Mouse (Mus musculus): ENCODE data around the gene Kmt5b. TPM values are rescaled to one million over a fixed set of nuclear protein-coding genes. Genes with fewer than 3 reads are reported as not detected.

The Kmt5b gene
- polyA plus RNA-seq, 1 experiment from 2014 or later = 34.3 TPM

DNA sequence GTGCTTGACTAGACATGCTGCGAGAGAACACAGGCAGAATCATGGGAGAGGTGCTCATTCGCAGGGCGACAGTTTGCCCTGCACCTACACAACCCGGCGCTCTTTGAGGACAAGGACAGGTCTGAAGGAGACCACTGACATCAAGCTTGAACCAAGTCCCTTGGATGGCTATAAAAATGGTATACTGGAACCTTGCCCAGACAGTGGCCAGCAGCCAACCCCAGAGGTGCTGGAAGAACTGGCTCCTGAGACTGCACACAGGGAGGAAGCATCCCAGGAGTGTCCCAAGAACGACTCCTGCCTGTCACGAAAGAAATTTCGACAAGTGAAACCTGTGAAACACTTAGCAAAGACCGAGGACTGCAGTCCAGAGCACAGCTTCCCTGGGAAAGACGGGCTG, 47.2 kb downstream of the Kmt5b start:
- 83% methylated on average over 10 of the region's 10 CpGs for WGBS
- DNase-seq = peak; percentile 12
- no peak for TF ChIP-seq CTCF (IDR thresholded peaks at IDR 0.05; ENCODE audit: low read depth)
- ATAC-seq (ENCODE audit: insufficient read depth) = no peak
- Histone ChIP-seq H3K4me2 (no peak overlapping the region), H3K27ac (ENCODE audit: low read depth) (no peak overlapping the region), H3K9ac (no peak overlapping the region), H3K4me1 (ENCODE audit: insufficient read depth) (no peaks in the 10 kb centered on the region), H3K4me3 (ENCODE audit: low read depth, low read length) (no peak overlapping the region), H3K36me3 (ENCODE audit: insufficient read depth) (peaks cover 56% of the 10 kb centered on the region), H3K27me3 (ENCODE audit: insufficient read depth, low read length) (no peaks in the 10 kb centered on the region), H3K9me3 (ENCODE audit: low read depth, low read length) (no peaks in the 10 kb centered on the region)

DNA sequence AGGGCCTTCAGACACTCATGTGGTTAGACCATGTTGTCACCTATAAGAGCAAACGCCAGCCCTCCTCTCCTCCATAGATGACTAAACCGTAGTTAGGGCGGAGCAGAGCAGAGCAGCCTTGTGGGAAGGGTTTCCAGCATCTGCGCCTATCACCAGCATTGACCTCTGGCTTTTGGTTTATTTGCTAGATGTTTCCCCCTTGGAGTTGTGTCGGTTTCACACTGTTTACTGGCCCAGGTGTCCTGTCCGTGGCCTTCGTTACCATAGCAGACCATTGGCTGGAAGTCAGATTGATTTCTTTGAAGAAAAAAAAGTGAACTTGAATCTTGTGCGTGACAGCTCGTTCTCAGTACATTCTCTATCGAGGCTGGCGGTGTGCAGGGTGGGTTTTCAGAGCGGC, 48.6 kb downstream of the Kmt5b start:
- WGBS = 74% methylated on average over 12 of the region's 12 CpGs
- no peak overlapping the region for H3K4me3 ChIP-seq (ENCODE audit: low read depth, low read length)
- no peak overlapping the region for H3K4me2 ChIP-seq
- H3K4me1 ChIP-seq (ENCODE audit: insufficient read depth) = no peaks in the 10 kb centered on the region; the same call in 1 of the 2 replicates
- H3K9ac ChIP-seq = no peak overlapping the region
- no peak for TF ChIP-seq CTCF (IDR thresholded peaks at IDR 0.05; ENCODE audit: low read depth)
- peaks cover 43% of the 10 kb centered on the region for H3K36me3 ChIP-seq (ENCODE audit: insufficient read depth)
- H3K27me3 ChIP-seq (ENCODE audit: insufficient read depth, low read length) = no peaks in the 10 kb centered on the region
- no peak for DNase-seq
- no peak overlapping the region for H3K27ac ChIP-seq (ENCODE audit: low read depth)
- H3K9me3 ChIP-seq (ENCODE audit: low read depth, low read length) = no peaks in the 10 kb centered on the region
- no peak for ATAC-seq (ENCODE audit: insufficient read depth)

DNA sequence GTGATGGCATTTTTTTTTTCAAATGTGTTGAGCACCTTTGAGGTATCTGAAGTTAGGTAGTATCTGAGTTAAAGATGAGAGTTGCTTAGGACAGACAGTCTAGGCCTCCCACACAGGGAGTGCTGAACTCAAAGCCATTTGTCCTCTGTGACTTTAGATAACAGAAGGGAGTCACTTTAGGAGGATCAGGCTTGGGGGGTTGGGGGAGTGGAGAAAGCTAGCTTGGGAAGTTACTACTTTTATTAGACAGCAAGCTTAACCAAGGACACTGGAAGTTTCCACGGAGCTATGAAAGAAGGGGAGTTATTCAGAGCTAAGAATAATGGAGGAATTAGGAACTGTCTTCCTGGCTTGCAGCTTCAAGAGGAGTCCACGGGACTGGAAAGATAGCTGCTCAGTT, 51.9 kb downstream of the Kmt5b start:
- DNase-seq (no peak), ATAC-seq (ENCODE audit: insufficient read depth) (no peak)
- no peak overlapping the region for H3K27ac ChIP-seq (ENCODE audit: low read depth)
- H3K4me3 ChIP-seq (ENCODE audit: low read depth, low read length) = no peak overlapping the region
- WGBS = 56% methylated on average over 2 of the region's 2 CpGs
- no peaks in the 10 kb centered on the region for H3K9me3 ChIP-seq (ENCODE audit: low read depth, low read length)
- no peak overlapping the region for H3K4me2 ChIP-seq
- peaks cover 25% of the 10 kb centered on the region for H3K36me3 ChIP-seq (ENCODE audit: insufficient read depth)
- H3K27me3 ChIP-seq (ENCODE audit: insufficient read depth, low read length) = no peaks in the 10 kb centered on the region
- H3K9ac ChIP-seq = no peak overlapping the region
- no peak for TF ChIP-seq CTCF (IDR thresholded peaks at IDR 0.05; ENCODE audit: low read depth)
- no peaks in the 10 kb centered on the region; the same call in 1 of the 2 replicates for H3K4me1 ChIP-seq (ENCODE audit: insufficient read depth)

DNA sequence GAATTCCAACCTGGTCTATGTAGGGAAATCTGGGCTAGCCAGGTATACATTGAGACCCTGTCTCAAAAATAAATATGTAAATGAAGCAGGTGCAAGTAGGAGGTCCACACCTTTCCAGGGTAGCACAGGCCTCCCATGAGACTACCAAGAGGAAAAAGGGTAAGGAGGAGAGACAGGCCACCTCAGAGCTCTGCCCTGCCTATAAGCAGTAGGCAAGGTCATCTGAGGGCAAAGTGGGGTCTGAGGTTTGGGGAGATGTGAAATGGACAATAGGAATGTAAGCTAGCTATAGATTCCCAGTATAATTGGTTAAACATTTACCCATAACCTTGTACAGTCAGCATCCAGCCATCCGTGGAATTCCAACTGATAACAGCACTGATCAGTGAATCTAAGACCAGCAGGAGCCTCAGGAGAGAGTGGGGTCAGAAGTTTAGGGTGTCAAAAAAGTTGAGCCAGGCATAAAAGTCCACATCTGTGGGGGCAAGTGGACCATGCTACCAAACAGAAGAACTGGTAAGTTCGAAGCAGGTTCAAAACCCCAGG, 52.8 kb downstream of the Kmt5b start:
- WGBS = 62% methylated on average over 2 of the region's 2 CpGs
- TF ChIP-seq CTCF (IDR thresholded peaks at IDR 0.05; ENCODE audit: low read depth) = no peak
- Histone ChIP-seq H3K4me1 (ENCODE audit: insufficient read depth) (no peaks in the 10 kb centered on the region; the same call in 1 of the 2 replicates), H3K27ac (ENCODE audit: low read depth) (no peak overlapping the region), H3K4me2 (no peak overlapping the region), H3K4me3 (ENCODE audit: low read depth, low read length) (no peak overlapping the region), H3K9me3 (ENCODE audit: low read depth, low read length) (no peaks in the 10 kb centered on the region), H3K36me3 (ENCODE audit: insufficient read depth) (peaks cover 16% of the 10 kb centered on the region), H3K27me3 (ENCODE audit: insufficient read depth, low read length) (no peaks in the 10 kb centered on the region), H3K9ac (no peak overlapping the region)
- ATAC-seq (ENCODE audit: insufficient read depth) (no peak), DNase-seq (no peak)

DNA sequence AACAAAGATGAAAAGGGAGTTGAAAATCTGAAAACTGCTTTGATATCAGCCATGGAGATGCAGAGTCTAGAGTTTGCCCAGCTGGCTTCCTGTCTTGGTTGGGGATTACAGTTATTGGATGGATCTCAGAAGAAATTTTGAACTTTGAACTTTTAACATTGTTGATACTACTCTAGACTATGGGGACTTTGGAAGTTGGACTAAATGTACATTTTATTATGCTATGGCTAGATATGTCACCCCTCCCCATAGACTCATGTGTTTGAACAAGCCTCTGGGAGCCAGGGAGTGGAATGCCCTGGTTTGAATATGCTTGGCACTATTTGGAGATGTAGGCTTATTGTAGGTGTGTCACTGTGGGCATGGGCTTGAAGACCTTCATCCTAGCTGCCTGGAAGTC, 57.8 kb downstream of the Kmt5b start:
- Histone ChIP-seq H3K4me2 (no peak overlapping the region), H3K4me3 (ENCODE audit: low read depth, low read length) (no peak overlapping the region), H3K9ac (no peak overlapping the region), H3K27me3 (ENCODE audit: insufficient read depth, low read length) (no peaks in the 10 kb centered on the region), H3K4me1 (ENCODE audit: insufficient read depth) (no peaks in the 10 kb centered on the region), H3K9me3 (ENCODE audit: low read depth, low read length) (no peaks in the 10 kb centered on the region), H3K36me3 (ENCODE audit: insufficient read depth) (no peaks in the 10 kb centered on the region), H3K27ac (ENCODE audit: low read depth) (no peak overlapping the region)
- TF ChIP-seq CTCF (IDR thresholded peaks at IDR 0.05; ENCODE audit: low read depth) = no peak
- DNase-seq (no peak), ATAC-seq (ENCODE audit: insufficient read depth) (no peak)

DNA sequence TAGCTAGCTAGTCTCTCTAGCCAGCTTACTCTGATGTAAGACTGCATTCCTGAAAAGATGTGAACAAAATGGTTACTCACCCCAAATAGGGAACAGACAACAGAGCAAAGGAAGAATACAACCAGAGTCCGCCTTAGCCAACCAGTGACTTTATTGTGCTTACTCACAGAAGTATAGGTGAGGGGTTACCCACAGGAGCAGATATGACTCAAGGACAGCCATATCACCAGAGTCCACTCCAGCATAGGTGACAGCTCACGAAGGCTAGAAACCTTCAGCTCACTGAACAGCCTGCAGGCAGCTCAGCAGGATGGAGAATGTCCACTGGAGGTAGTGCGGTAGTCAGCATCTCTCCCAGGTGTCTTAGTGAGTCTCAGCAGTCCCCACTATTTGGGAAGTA, 62.6 kb downstream of the Kmt5b start:
- H3K27me3 ChIP-seq (ENCODE audit: insufficient read depth, low read length) = no peaks in the 10 kb centered on the region
- H3K4me2 ChIP-seq = no peak overlapping the region
- no peak overlapping the region for H3K9ac ChIP-seq
- no peak overlapping the region for H3K27ac ChIP-seq (ENCODE audit: low read depth)
- DNase-seq (no peak), ATAC-seq (ENCODE audit: insufficient read depth) (no peak)
- 82% methylated on average over 3 of the region's 3 CpGs for WGBS
- peaks cover 6% of the 10 kb centered on the region; the same call in 1 of the 2 replicates for H3K4me1 ChIP-seq (ENCODE audit: insufficient read depth)
- no peak for TF ChIP-seq CTCF (IDR thresholded peaks at IDR 0.05; ENCODE audit: low read depth)
- H3K4me3 ChIP-seq (ENCODE audit: low read depth, low read length) = no peak overlapping the region
- H3K36me3 ChIP-seq (ENCODE audit: insufficient read depth) = no peaks in the 10 kb centered on the region
- H3K9me3 ChIP-seq (ENCODE audit: low read depth, low read length) = no peaks in the 10 kb centered on the region

DNA sequence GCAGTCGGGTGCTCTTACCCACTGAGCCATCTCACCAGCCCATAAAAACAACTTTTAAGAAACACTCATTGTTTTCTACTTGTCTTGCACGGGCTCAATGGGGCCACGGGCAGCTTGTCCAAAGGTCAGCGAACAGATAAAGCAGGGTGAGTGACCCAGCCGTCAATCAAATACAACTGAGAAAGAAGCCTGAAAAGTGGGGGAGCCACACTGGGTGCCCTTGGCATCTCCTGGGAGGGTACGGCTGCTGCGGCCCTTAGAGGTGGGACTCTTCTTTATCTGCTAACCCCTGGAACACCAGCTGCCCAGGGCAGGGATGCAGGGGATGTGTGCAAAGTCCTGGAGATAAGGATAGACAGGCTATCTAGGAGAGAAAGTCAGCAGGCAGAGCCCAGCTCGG, 64.5 kb downstream of the Kmt5b start:
- no peak overlapping the region for H3K4me2 ChIP-seq
- H3K27me3 ChIP-seq (ENCODE audit: insufficient read depth, low read length) = no peaks in the 10 kb centered on the region
- DNase-seq (no peak), ATAC-seq (ENCODE audit: insufficient read depth) (no peak)
- H3K9me3 ChIP-seq (ENCODE audit: low read depth, low read length) = no peaks in the 10 kb centered on the region
- peaks cover 6% of the 10 kb centered on the region; the same call in 1 of the 2 replicates for H3K4me1 ChIP-seq (ENCODE audit: insufficient read depth)
- H3K4me3 ChIP-seq (ENCODE audit: low read depth, low read length) = no peak overlapping the region
- 67% methylated on average over 8 of the region's 8 CpGs for WGBS
- H3K36me3 ChIP-seq (ENCODE audit: insufficient read depth) = no peaks in the 10 kb centered on the region
- no peak for TF ChIP-seq CTCF (IDR thresholded peaks at IDR 0.05; ENCODE audit: low read depth)
- no peak overlapping the region for H3K9ac ChIP-seq
- no peak overlapping the region for H3K27ac ChIP-seq (ENCODE audit: low read depth)
